Mouse (Mus musculus) liver, adult 2 months (tissue): ENCODE results near the gene Fam72a.

Source experiments
- CTCF ChIP-seq: fragments of 200-500 bp; IDR thresholded peaks from 2 replicates; pipeline ENCODE4 v1.5.1; 2011; ENCODE audit warnings: low read depth, low read length, control low read depth
- POLR2A ChIP-seq: fragments of 200-500 bp; IDR thresholded peaks from 2 replicates; pipeline ENCODE4 v1.6.1; 2011; ENCODE audit warnings: low read length, control low read depth; ENCODE audit not compliant: insufficient read depth; ENCODE audit errors: extremely low read depth

DNA sequence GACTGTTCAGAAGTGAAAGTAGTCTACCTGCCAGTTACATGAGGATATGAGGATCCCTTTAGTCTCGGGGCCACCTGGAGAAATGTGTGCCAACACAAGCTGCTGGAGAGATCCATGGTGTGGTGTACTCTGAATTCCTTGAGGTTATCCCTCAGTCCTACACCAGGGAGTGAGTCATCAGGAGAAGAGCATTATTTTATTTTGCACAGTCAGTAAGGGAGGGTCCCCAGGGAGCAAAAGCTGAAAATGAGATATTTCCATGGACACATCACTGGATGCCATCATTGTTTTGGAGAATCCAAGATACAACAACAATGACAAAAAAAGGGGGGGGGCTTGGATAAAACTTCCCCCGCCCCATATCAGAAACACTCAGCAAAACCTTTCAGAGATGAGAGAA is 24.3 kb downstream of the Fam72a start:
- TF ChIP-seq CTCF: no peak
- no peak for TF ChIP-seq POLR2A
